Mouse (Mus musculus) left cerebral cortex, adult 9 months (tissue): ENCODE measurements around the gene Rtf1.
"Not testable (repeated sequence)": the region's sequence is repeated elsewhere in the genome, so short reads cannot be mapped to it uniquely, and the experiment has no call there.

Source experiments
- DNase-seq, 2 experiments: peaks; one replicate each; pipeline ENCODE4 v3.0.0; 2022; ENCODE audit warnings: low spot score in 2 of 2

Rtf1 gene

GRCm38 (mm10) chr2:119674525-119675214 lies at the start of gene Rtf1:
TSS of gene Rtf1 (plus strand) at chr2:119675068.
- peak; percentile 73 to 89 for DNase-seq

- no peak for DNase-seq
These were observed 38.1 kb upstream of the Rtf1 start for GRCm38 (mm10) chr2:119636781-119637180.

GRCm38 (mm10) chr2:119641214-119641912 lies 33.5 kb upstream of the Rtf1 start:
- DNase-seq: no peak

GRCm38 (mm10) chr2:119644254-119644653 lies 30.6 kb upstream of the Rtf1 start:
- no peak for DNase-seq

GRCm38 (mm10) chr2:119662220-119663182 lies 12.4 kb upstream of the Rtf1 start, which contains the start of gene Ndufaf1:
TSS of gene Ndufaf1 (minus strand) at chr2:119662827.
- peak; percentile 22 to 89 for DNase-seq

GRCm38 (mm10) chr2:119665744-119666143 lies 9.1 kb upstream of the Rtf1 start:
- DNase-seq: not testable (repeated sequence)

GRCm38 (mm10) chr2:119669010-119669409 lies 5.9 kb upstream of the Rtf1 start:
- DNase-seq: no peak

- peak in 1 of 2 experiments; percentile 12 for DNase-seq
These were observed 432 bp downstream of the Rtf1 start for GRCm38 (mm10) chr2:119675215-119675784.

- DNase-seq: no peak
These were observed 963 bp downstream of the Rtf1 start for GRCm38 (mm10) chr2:119675831-119676230.

- DNase-seq: no peak
These were observed 8.8 kb downstream of the Rtf1 start for GRCm38 (mm10) chr2:119683706-119684105.

GRCm38 (mm10) chr2:119692003-119692701 lies 17.3 kb downstream of the Rtf1 start:
- no peak for DNase-seq

GRCm38 (mm10) chr2:119694826-119695225 lies 20.0 kb downstream of the Rtf1 start:
- no peak for DNase-seq

- no peak for DNase-seq
These were observed 21.2 kb downstream of the Rtf1 start for GRCm38 (mm10) chr2:119696111-119696510.

- no peak for DNase-seq
These were observed 23.6 kb downstream of the Rtf1 start for GRCm38 (mm10) chr2:119698472-119698871.

- no peak for DNase-seq
These were observed 25.1 kb downstream of the Rtf1 start for GRCm38 (mm10) chr2:119699962-119700361.

- no peak for DNase-seq
These were observed 28.3 kb downstream of the Rtf1 start for GRCm38 (mm10) chr2:119703171-119703570.

GRCm38 (mm10) chr2:119707676-119708075 lies 32.8 kb downstream of the Rtf1 start:
- DNase-seq: no peak

GRCm38 (mm10) chr2:119710011-119710410 lies 35.1 kb downstream of the Rtf1 start:
- no peak for DNase-seq

- not testable (repeated sequence) for DNase-seq
These were observed 41.0 kb downstream of the Rtf1 start for GRCm38 (mm10) chr2:119715868-119716267.

GRCm38 (mm10) chr2:119721070-119721469 lies 46.2 kb downstream of the Rtf1 start:
- DNase-seq: no peak
